ENCODE assay signal across 21 mouse cellular contexts in the genomic region with DNA sequence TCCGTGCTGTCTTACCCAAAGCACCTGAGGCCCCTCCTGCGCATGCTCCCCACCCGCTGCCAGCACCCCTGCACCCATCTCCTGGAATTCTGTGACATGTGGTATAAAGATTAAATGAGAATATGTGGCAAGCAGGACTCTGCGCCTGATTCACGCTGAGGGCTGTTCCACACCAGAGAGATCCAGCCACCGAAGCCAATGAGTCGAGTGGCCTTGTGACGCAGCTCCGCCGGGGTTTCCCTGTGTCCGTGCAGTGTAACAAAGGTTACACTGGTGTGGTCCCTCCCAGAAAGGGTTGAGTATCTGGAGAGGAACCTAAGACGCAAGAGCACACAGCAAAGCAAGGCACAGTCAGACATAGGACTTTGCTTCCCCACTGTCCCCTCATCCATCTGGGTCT. TPM values are rescaled to one million over a fixed set of nuclear protein-coding genes. Genes with fewer than 3 reads are reported as not detected.
DNase-seq lines count a peak whose midpoint lies in the region.
"Had no signal": no experiment of that assay in that cellular context is flagged by ENCODE, and none has a peak within 500 bp of the region (broad histone marks: within the 10 kb centered on the region; RNA-seq: fewer than 3 reads in every experiment).

No protein-coding gene starts in this region.

- H3K36me3 ChIP-seq in heart, embryonic 10.5 days = no peaks in the 10 kb centered on the region
- H3K36me3 ChIP-seq in splenic B cell, adult 2 months (ENCODE audit: control insufficient read depth, insufficient read depth, low read length, poor library complexity, severe bottlenecking) = no peaks in the 10 kb centered on the region
- H3K36me3 ChIP-seq: midbrain, embryonic 12.5 days; neural tube, embryonic 13.5 days had no signal

- no peak overlapping the region for H3K27ac ChIP-seq in heart, embryonic 10.5 days
- H3K27ac ChIP-seq: hindbrain, embryonic 14.5 days; liver, embryonic 14.5 days; midbrain, embryonic 12.5 days; neural tube, embryonic 13.5 days had no signal

- H3K4me3 ChIP-seq in heart, embryonic 10.5 days = no peak overlapping the region
- H3K4me3 ChIP-seq: erythroblast, embryonic 14.5 days; midbrain, embryonic 12.5 days; neural tube, embryonic 13.5 days had no signal

- peaks cover 20% of the 10 kb centered on the region for H3K4me1 ChIP-seq in heart, embryonic 10.5 days
- H3K4me1 ChIP-seq: neural tube, embryonic 13.5 days had no signal

- WGBS in heart, embryonic 10.5 days = 85% methylated on average over 12 of the region's 12 CpGs

- no peaks in the 10 kb centered on the region for H3K9me3 ChIP-seq in heart, embryonic 10.5 days
- H3K9me3 ChIP-seq: midbrain, embryonic 12.5 days; neural tube, embryonic 13.5 days had no signal

- peak; percentile 22 for DNase-seq in heart, embryonic 10.5 days (ENCODE audit: low spot score)
- DNase-seq in heart, postnatal 4 days = no peak
- peak; percentile 24 for DNase-seq in spleen, adult 12 weeks (ENCODE audit: low spot score)
- DNase-seq in spleen, postnatal 36 days (ENCODE audit: low spot score in 2 of 2) = no peak
- DNase-seq in adrenal gland, postnatal 14 days = peak; percentile 74
- peak; percentile 57 for DNase-seq in splenic B cell, adult 2 months (ENCODE audit: low read depth, low spot score)
- no peak for DNase-seq in lung, postnatal 10 days
- no peak for DNase-seq in urinary bladder, postnatal 25 days (ENCODE audit: low spot score)
- DNase-seq: cerebellum, adult 2 months; cerebellum, postnatal 14 days; kidney, adult 18-20 months; kidney, postnatal 4 days; lung, embryonic 14.5 days; lung, postnatal 36 days; thymus, postnatal 4 days had no signal

- H3K27me3 ChIP-seq in heart, embryonic 10.5 days (ENCODE audit: insufficient read depth, poor library complexity, severe bottlenecking) = no peaks in the 10 kb centered on the region
- no peaks in the 10 kb centered on the region for H3K27me3 ChIP-seq in splenic B cell, adult 2 months (ENCODE audit: control insufficient read depth, insufficient read depth, low read length, poor library complexity, severe bottlenecking)
- H3K27me3 ChIP-seq: midbrain, embryonic 12.5 days; neural tube, embryonic 13.5 days had no signal

RNA-seq across cellular contexts. Expression of gene Cnr2, which starts 9.5 kb away (rescaled TPM):
- polyA plus RNA-seq in heart, embryonic 10.5 days (2016; fragmentation: Nextera tagmentation; extraction: Ambion mirVana) = 0.60 and 1.4 TPM in 2 replicates
- total RNA-seq in heart, postnatal 4 days (2021) = under 1 TPM; 0.68 to 0.74 TPM
- 1.9 and 4.7 TPM in 2 replicates for total RNA-seq in adrenal gland, postnatal 14 days (2021)
- polyA plus RNA-seq: erythroblast, embryonic 14.5 days; forebrain, embryonic 16.5 days had no signal

RNA-seq across cellular contexts. Expression of gene Pnrc2, which starts 12.0 kb away (rescaled TPM):
- polyA plus RNA-seq in heart, embryonic 10.5 days (2016; fragmentation: Nextera tagmentation; extraction: Ambion mirVana) = 121 and 150 TPM in 2 replicates
- total RNA-seq in heart, postnatal 4 days (2021) = 10 to 100 TPM; 81.7 to 88.6 TPM
- 110 and 149 TPM in 2 replicates for total RNA-seq in adrenal gland, postnatal 14 days (2021)

RNA-seq across cellular contexts. Expression of gene Srsf10, which starts 30.1 kb away (rescaled TPM):
- polyA plus RNA-seq in heart, embryonic 10.5 days (2016; fragmentation: Nextera tagmentation; extraction: Ambion mirVana) = 188 and 227 TPM in 2 replicates
- 10 to 100 TPM; 73.8 to 80.5 TPM for total RNA-seq in heart, postnatal 4 days (2021)
- total RNA-seq in adrenal gland, postnatal 14 days (2021) = 119 and 125 TPM in 2 replicates

RNA-seq across cellular contexts. Expression of gene Fuca1, which starts 34.9 kb away (rescaled TPM):
- 44.2 and 51.2 TPM in 2 replicates for polyA plus RNA-seq in heart, embryonic 10.5 days (2016; fragmentation: Nextera tagmentation; extraction: Ambion mirVana)
- 10 to 100 TPM; 42.4 to 45.9 TPM for total RNA-seq in heart, postnatal 4 days (2021)
- 90.1 and 94.3 TPM in 2 replicates for total RNA-seq in adrenal gland, postnatal 14 days (2021)

Comparison
In these comparisons a context has a peak if more than half of its experiments do, and no peak if none do; other contexts are left out.
1. DNase-seq: peak in heart, embryonic 10.5 days (single experiment), spleen, adult 12 weeks (single experiment), adrenal gland, postnatal 14 days (single experiment) and splenic B cell, adult 2 months (single experiment); none in heart, postnatal 4 days (single experiment), spleen, postnatal 36 days (0 of 2), lung, postnatal 10 days (single experiment) and urinary bladder, postnatal 25 days (single experiment).